Mouse (Mus musculus) urinary bladder, postnatal 4 days (tissue): ENCODE measurements at regions not wholly inside any gene's neighbourhood (a gene's known extent, or its start where the extent isn't known, plus 50 kb on each side); places are given as distances from the start of the nearest gene placed in this dataset.

Experiments
- DNase-seq, 2 experiments: peaks; one replicate each; pipeline ENCODE4 v3.0.0; 2021 to 2022; ENCODE audit warnings: low spot score in 2 of 2

DNA sequence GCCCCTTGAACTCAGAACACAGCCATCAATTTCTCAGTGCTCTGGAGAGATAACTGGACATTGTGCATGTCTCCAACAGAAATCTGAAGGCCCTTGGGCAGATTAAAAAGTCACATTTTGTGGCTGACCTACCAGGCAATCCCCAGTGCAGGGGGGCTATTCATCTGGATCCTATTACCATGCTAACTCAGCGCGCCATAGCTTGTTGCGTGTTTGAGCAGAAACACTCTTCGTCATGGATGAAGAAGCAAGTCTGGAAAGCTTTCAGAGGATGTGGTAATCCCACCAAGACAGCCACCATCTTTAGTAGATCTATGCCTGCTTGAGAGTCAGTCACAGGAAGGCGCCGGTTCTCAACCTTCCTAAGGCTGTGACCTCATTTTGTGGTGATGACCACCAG, 243.9 kb downstream of the Sipa1l2 start:
- no peak for DNase-seq

DNA sequence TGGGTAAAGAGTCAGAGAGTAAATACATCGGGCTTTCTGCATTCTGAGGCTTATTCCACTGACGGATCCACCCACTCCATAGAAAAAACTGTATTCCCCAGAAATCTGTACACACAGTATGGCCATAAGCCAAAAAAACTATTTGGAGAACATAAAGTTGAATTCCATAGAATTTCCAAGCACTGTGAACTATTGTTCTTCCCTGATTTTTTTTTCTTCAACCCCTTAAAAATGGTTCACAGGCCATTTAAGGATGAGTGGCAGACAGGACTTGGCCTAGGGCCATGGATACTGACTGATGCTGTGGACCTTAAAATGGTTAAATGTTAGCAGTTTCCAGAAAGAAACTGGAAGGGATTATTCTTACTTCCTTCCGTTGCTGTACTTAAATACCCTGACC, 247.0 kb downstream of the Sipa1l2 start:
- DNase-seq = no peak

DNA sequence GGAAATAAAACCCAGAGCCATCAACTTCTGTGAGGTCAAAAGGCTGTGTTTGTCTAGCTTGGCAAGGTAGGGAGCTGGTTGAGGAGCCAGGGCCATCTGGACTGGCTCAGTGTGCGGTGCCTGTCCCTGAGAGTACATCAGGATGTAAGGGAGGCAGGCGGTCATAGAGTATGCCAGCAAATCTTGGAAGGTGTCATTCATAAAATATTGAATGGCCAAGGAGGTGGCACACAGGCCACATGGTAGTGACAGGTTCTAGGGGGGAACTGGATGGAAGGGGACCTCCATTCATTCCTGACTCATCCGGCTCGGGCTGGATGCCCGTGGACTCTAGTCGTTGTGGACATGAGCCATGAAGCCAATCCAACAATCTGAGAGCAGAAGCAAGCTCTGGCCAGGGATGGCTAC, 252.0 kb downstream of the Sipa1l2 start:
- DNase-seq = no peak

DNA sequence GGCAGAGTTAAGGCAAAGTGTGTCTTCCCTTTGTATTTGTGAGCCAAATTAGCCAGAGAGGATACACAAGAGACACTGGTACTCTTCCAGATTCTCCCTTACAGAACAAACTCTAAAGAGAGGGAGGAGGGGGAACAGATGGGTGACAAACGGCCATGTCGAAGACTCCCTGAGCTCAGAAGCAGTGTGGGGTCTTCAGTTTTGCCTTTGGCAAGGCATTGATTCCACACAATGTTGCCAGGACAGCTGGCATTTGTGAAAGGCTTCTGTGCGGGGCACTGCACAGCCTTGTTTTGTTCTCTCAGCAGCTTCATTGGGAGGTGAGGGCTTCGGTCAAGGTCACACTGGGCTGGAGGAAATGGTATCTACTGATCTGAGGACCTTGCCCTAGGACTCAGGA, 253.9 kb downstream of the Sipa1l2 start:
- DNase-seq = no peak

DNA sequence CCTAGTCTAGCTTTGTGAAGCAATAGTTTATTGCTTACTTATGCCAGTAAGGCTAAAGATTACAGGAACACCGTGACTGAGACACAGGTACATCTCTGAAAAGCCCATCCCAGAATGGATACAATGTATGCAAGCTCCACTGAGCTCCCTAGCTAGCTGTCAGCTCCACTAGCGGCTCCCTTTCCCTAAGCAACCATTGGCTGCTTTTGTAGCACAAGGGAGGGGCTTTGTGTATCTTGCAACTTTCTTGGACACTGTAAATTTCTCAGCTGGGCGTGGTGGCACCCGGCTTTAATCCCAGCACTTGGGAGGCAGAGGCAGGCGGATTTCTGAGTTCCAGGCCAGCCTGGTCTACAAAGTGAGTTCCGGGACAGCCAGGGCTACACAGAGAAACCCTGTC, 254.6 kb downstream of the Sipa1l2 start:
- DNase-seq = no peak

DNA sequence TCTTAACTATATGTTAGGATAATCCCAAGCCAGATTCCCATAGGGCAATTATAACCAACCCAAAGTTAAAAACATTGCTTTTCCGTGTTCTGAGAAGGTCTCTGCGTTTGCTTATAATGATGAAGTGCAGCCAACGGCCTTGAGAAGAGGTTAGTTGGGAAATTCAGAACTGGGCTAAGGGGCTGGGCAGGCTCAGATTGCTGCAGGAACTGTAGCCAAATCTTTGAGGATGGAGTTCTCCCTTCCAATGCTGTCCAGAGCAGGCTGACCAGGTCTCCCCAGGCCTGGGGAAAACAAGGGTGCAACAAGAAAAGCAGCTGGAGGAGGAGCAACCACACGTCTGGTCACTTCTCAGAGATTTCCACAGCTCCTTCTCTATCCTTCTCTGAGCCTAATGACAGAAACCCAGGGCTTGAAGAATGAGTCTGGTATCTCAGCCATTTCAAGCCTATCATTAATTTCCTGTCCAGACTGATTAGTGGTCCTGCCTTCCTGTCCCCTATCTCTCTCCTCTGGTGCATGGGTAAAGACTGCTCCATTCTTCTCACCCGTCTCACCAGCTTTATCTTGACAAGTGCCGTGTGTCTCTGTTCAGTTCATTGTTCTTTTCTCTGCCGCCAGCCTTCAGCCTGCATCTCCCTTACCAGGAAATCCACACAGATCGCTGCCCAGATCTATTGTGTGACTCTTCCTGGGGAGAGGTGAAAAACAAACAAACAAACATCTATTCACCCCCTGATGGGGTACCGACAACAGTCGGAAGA, 255.2 kb downstream of the Sipa1l2 start:
- no peak for DNase-seq

DNA sequence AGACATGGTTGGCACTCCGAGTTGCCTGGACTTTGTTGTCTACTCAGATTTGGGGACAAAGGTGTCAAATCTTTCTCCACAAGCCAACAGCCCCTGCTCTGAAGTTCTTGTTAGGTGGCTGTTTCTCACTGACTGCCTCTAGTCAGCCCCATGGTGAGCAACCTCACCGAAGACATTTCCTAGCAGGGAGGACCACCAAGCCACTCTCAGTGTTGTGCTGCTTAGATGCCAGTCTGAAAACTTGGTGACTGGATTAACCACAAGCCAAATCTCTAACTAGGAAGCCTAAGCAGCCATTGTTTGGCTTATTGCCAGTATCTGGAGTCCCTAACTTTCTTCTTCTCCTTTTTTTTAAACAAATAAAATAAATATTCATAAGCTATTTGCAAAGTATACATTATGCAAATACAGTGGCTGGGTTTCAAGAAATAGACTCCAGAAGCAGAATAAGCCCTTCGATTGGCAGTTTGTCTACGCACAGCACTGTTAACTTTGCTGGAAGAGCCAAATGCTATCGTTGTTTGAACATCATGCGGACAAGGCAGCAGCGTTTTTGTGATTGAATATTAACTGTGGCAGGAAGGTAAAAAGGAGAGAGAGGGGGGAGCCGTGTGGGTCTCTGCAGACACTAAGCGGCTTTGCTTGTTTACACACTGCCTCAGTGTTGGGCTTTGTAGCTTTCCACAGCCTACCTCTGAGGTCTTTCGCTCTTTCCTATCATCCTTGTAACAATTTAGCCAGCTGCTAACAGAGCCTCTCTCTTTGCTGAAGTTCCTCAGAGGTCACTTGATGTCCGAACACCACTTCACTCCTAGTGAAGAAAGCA, 257.4 kb downstream of the Disc1 start:
- DNase-seq = no peak
